Mouse (Mus musculus) stomach, embryonic 14.5 days (tissue): Measurements from ENCODE around the gene Tbx4. TPM values are rescaled to one million over a fixed set of nuclear protein-coding genes. Genes with fewer than 3 reads are reported as not detected.

Source experiments
- ATAC-seq: fragments of 200-750 bp; cut with Nextera tagmentation; 2 replicates; pipeline ENCODE4 v1.8.0; 2017; ENCODE audit warnings: low read depth, moderate TSS enrichment; ENCODE audit not compliant: insufficient number of reproducible peaks, insufficient read depth, low FRiP score
- H3K27ac ChIP-seq: fragments of 300-500 bp; sonication (generic); 2 replicates; pipeline ENCODE4 v1.5.1; 2014; ENCODE audit warnings: mild to moderate bottlenecking, low read length, moderate library complexity, mixed read lengths
- H3K27me3 ChIP-seq: fragments of 300-500 bp; sonication (generic); 2 replicates; pipeline ENCODE4 v1.6.1; 2014; ENCODE audit warnings: low read length, control low read depth, mixed read lengths; ENCODE audit not compliant: control insufficient read depth, insufficient read depth
- H3K36me3 ChIP-seq: fragments of 300-500 bp; sonication (generic); 2 replicates; pipeline ENCODE4 v1.6.1; 2014; ENCODE audit warnings: mild to moderate bottlenecking, control low read depth, low read length, moderate library complexity, mixed read lengths; ENCODE audit not compliant: control insufficient read depth, insufficient read depth
- H3K4me1 ChIP-seq: fragments of 300-500 bp; sonication (generic); 2 replicates; pipeline ENCODE4 v1.6.1; 2014; ENCODE audit warnings: low read length, control low read depth, mixed read lengths; ENCODE audit not compliant: control insufficient read depth, insufficient read depth
- H3K4me2 ChIP-seq: fragments of 300-500 bp; sonication (generic); replicated peaks from 2 replicates; pipeline ENCODE4 v1.6.1; 2014; ENCODE audit warnings: low read depth, low read length, control low read depth
- H3K4me3 ChIP-seq: fragments of 300-500 bp; sonication (generic); 2 replicates; pipeline ENCODE4 v1.5.1; 2014; ENCODE audit warnings: low read depth, low read length, control low read depth
- H3K9ac ChIP-seq: fragments of 300-500 bp; sonication (generic); replicated peaks from 2 replicates; pipeline ENCODE4 v1.6.1; 2014; ENCODE audit warnings: low read depth, mild to moderate bottlenecking, control low read depth, low read length, moderate library complexity, mixed read lengths
- H3K9me3 ChIP-seq: fragments of 300-500 bp; sonication (generic); 2 replicates; pipeline ENCODE4 v1.6.1; 2016; ENCODE audit warnings: low read depth, low read length, control low read depth; ENCODE audit not compliant: control insufficient read depth
- WGBS: fragments of 180-500 bp; shearing (Covaris S2); extraction: QIAGEN DNeasy Blood & Tissue Kit; methylation state at CpG from one replicate; pipeline ENCODE4 v1.1.7; 2014; 5-methylcytosine and 5-hydroxymethylcytosine counted together
- polyA plus RNA-seq: library from polyadenylated mRNA; unstranded; fragments of >200 nt; fragmentation: Nextera tagmentation; extraction: Ambion mirVana; gene quantifications from 2 replicates; pipeline ENCODE4 v1.2.1, GENCODE M21; 2014

Gene Tbx4
- polyA plus RNA-seq, 1 experiment from 2014 or later: not detected

DNA sequence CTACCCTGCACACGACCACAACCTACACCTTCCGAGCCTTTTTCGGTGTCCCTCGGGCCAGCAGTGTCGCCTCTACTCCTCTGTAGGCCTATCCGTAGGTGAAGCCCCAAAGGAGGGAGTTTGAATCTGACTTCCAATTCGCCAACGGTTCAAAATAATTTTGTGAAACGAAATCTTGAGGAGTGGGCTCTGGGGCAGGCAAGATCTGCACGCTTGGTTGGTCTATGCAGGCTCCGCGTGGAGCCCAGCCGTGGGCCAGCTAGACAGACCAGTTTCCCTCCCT lies 4.3 kb downstream of the Tbx4 start:
- ATAC-seq: no peak
- Histone ChIP-seq H3K27ac (no peak overlapping the region), H3K4me2 (no peak overlapping the region), H3K9me3 (no peaks in the 10 kb centered on the region), H3K36me3 (no peaks in the 10 kb centered on the region), H3K4me1 (peaks cover 10% of the 10 kb centered on the region), H3K9ac (no peak overlapping the region), H3K4me3 (no peak overlapping the region), H3K27me3 (peaks cover 56% of the 10 kb centered on the region)
- 5% methylated on average over 13 of the region's 13 CpGs for WGBS

DNA sequence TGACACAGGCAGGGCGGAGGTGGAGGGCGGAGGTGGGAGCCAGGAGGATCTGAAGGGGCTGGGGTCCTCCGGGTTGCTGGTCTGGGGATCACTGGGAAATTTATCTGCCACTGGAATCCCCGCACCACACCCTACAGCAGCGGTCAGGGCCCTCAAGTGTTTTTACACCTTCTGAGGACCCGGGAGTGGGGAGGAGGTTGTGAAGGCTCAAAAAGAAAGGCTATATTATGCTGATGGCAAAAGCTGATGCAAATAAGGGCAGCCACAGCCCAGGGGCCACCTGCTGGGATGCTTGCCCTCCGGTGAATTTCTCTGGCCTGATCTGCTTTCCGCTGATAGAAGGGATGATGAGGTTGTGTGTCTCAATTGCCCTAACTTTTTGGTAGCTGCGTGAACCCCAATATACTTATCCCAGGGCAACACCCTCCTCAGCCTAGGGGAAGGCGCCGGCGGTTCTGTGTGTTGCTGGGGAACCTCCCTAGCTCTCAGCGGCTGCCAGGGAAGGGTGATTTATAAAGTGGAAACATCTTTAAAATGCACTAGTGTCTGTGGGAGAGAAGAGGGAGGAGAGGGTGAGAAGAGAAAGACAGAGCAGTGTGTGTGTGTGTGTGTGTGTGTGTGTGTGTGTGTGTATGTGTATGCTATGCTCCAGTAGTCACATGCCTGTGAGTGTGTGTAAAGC lies 4.9 kb downstream of the Tbx4 start:
- no peaks in the 10 kb centered on the region for H3K36me3 ChIP-seq
- H3K9ac ChIP-seq: no peak overlapping the region
- no peak overlapping the region for H3K27ac ChIP-seq
- WGBS: 6% methylated on average over 13 of the region's 13 CpGs
- H3K27me3 ChIP-seq: peaks cover 56% of the 10 kb centered on the region
- H3K4me1 ChIP-seq: peaks cover 10% of the 10 kb centered on the region
- ATAC-seq: no peak
- no peaks in the 10 kb centered on the region for H3K9me3 ChIP-seq
- H3K4me2 ChIP-seq: no peak overlapping the region
- H3K4me3 ChIP-seq: no peak overlapping the region

DNA sequence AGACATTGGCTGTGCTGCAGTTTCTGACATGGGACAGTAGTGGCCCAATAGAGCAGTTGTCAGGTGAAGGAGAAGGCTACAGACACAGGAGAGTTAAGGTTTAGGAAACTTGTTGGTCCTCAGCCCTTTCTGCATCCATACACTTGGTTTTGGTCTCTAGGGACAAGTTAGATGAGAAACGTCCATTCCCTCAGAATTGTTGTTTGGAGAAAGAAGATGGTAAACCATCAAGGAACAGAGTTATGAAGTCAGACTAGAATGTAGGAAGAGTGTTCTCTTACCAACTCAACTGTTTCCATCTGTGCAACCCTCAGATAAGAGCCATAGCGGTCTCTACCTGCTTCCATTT lies 5.4 kb downstream of the Tbx4 start:
- Histone ChIP-seq H3K27me3 (peaks cover 56% of the 10 kb centered on the region), H3K36me3 (no peaks in the 10 kb centered on the region), H3K9me3 (no peaks in the 10 kb centered on the region), H3K27ac (no peak overlapping the region), H3K9ac (no peak overlapping the region), H3K4me2 (no peak overlapping the region), H3K4me1 (peaks cover 10% of the 10 kb centered on the region), H3K4me3 (no peak overlapping the region)
- 4% methylated on average over 2 of the region's 2 CpGs for WGBS
- ATAC-seq: no peak

DNA sequence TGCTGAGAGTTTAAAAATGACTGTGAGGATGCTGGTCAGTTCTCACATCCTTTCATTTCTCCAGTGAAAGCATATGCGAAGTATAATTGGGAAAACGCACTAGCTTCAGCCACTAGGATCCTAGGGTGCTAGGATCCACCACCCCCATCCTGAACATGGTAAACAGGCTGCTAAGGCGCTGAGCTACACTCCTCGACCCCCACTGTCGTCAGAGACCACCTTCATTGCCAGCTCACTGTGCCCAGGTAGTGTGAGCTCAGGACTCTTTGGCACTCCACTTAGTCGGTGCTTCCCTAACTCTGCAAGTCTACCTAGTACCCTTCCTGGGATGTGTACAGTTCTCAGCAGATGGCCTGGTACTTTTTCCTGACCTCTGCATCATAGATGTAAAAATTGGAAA lies 6.5 kb downstream of the Tbx4 start:
- H3K9ac ChIP-seq: no peak overlapping the region
- H3K27me3 ChIP-seq: peaks cover 63% of the 10 kb centered on the region
- peaks cover 10% of the 10 kb centered on the region for H3K4me1 ChIP-seq
- H3K27ac ChIP-seq: no peak overlapping the region
- H3K36me3 ChIP-seq: no peaks in the 10 kb centered on the region
- no peaks in the 10 kb centered on the region for H3K9me3 ChIP-seq
- ATAC-seq: no peak
- H3K4me3 ChIP-seq: no peak overlapping the region
- WGBS: 3% methylated on average over 6 of the region's 6 CpGs
- no peak overlapping the region for H3K4me2 ChIP-seq

DNA sequence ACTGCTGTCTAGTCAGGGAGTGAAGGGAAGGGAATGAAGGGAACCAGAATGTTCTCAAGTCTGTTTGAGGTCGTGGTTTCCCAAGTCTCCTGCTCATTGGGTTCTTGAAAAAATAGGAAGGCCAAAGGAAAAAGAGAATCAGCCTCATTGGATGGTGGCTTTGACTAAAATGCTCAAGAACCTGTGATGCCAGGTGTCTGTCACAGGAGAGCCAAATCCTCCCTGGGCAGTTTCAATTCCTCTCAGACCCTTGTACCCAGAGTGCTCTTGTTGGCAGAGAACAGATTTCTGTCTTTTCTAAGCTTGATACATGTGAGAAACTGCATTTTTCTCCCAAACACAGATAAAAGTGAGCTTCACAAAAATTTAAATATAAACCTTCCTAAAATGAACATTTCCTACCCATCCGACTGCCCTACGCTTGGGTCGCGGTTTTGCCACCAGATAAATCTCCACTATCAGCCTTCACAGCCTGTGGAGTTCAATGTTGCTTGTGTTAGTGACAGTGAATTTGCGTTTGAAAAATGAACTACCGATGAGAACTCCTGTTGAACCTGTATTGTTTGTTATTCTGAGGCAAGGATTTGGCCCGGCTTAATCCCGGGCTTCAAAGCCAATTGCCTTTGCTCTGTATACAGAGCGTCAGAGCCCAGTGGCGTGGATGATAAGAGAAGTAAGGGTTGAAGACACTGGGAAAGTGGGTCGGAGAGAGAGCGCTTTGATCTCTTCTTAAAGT lies 7.3 kb downstream of the Tbx4 start:
- H3K4me3 ChIP-seq: no peak overlapping the region
- 3% methylated on average over 13 of the region's 13 CpGs for WGBS
- no peak overlapping the region for H3K4me2 ChIP-seq
- H3K36me3 ChIP-seq: no peaks in the 10 kb centered on the region
- peaks cover 66% of the 10 kb centered on the region for H3K27me3 ChIP-seq
- peaks cover 5% of the 10 kb centered on the region; the same call in 1 of the 2 replicates for H3K4me1 ChIP-seq
- ATAC-seq: no peak
- H3K27ac ChIP-seq: no peak overlapping the region
- no peak overlapping the region for H3K9ac ChIP-seq
- H3K9me3 ChIP-seq: no peaks in the 10 kb centered on the region

DNA sequence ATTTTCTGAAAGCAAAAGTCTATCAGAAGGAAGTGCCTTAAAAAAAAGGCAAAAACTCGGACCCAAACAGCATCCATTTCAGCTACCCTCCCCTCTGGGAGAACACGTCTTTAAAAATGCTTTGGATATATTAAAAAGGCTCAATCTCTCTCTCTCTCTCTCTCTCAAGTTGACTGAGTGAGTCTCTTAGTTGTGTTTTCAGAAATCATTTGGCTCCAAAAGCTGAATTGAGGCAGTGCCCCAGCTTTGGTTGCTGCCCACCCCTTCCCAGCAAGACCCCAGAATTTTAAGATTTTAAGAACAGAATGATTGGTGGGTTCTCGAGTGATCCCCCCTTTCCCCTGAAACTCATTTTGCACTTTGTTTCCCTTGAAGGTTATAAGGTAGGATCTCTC lies 7.9 kb downstream of the Tbx4 start:
- peaks cover 63% of the 10 kb centered on the region for H3K27me3 ChIP-seq
- no peak overlapping the region for H3K4me2 ChIP-seq
- no peak overlapping the region for H3K27ac ChIP-seq
- no peaks in the 10 kb centered on the region for H3K9me3 ChIP-seq
- H3K4me1 ChIP-seq: peaks cover 2% of the 10 kb centered on the region; the same call in 1 of the 2 replicates
- no peak for ATAC-seq
- no peak overlapping the region for H3K4me3 ChIP-seq
- H3K9ac ChIP-seq: no peak overlapping the region
- WGBS: 8% methylated on average over 3 of the region's 3 CpGs
- H3K36me3 ChIP-seq: no peaks in the 10 kb centered on the region

DNA sequence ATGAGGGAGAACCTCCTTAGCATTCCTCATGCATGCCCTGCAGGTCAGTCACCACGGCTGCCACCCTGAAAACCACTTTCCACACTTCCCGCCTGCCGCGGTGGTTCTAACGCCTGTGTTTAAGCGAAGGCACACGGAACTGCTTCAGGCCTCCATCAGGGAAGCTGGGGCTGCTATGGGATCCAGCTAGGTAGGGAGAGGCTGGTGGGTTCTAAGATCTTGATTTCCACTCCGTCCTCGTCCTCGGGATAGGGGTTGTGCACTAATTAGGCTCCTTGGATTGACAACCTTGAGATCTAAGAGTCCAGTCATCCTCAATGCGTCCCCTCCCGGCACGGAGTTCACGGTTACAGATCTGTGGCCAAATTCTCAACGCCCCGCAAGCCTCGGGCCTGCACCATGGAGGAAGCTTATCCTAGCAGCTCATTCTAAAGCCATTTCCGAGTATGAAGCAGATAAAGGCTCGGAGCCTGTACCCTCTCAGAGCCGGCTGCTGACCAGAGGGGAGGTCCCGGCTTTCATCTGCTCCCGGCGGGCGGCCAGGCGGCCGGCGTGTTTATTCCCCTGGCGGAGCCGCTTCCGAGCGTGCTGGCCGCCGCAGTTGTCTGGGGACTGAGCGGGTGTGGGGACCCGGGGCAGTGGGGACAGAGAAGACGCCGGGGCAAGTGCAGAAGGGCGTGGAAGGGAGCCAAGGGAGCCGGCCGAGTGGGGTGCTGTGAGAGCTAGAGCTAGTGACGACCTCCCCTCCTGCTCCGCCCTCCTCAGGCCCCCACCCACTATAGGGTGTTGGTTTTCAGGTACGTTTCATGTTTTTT lies 8.7 kb downstream of the Tbx4 start:
- WGBS: 2% methylated on average over 43 of the region's 43 CpGs

DNA sequence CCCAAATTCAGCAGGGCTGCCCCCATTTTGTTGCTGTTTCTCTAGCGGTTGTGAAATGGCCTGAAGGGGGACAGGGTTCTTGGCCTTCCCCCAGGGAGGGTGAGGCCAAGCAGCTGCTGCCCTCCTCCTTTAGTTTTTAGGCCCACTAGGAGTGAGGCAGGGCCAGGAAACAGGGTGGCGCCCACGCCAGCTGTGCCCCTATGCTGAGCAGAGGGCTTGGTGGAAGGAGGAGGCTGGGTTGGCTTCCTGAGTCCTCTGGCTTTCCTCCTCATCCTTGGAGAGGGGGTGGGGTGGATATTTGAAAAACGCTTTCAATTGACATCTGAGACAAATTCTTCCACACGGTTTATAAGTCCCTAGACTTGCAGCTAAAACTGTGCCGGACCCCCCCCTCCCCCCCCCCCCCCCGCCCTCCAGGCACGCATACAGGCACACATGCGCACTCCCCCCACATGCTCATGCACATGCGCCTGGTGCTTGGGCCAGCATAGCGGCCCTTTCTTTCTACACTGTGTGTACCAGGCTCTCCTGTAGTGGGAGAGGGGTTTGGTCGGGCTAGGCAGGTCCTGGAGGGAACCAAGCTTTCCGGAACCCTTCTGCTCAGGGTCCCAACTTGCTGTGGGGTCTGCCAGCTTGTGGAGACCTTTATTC lies 10.2 kb downstream of the Tbx4 start:
- peaks cover 61% of the 10 kb centered on the region for H3K27me3 ChIP-seq
- no peak overlapping the region for H3K4me2 ChIP-seq
- no peak overlapping the region for H3K27ac ChIP-seq
- H3K9me3 ChIP-seq: no peaks in the 10 kb centered on the region
- no peaks in the 10 kb centered on the region for H3K36me3 ChIP-seq
- H3K4me3 ChIP-seq: no peak overlapping the region
- H3K9ac ChIP-seq: no peak overlapping the region
- ATAC-seq: 0 out of 2 replicates have a peak, but pooled peaks have one; percentile 43
- WGBS: 38% methylated on average over 11 of the region's 13 CpGs
- H3K4me1 ChIP-seq: no peaks in the 10 kb centered on the region

More for the DNA sequence above, 8.7 kb downstream of the Tbx4 start:
- H3K4me2 ChIP-seq: peak overlapping the region; percentile 41
- H3K9ac ChIP-seq: no peak overlapping the region
- no peaks in the 10 kb centered on the region; the same call in 1 of the 2 replicates for H3K4me1 ChIP-seq
- H3K27ac ChIP-seq: no peak overlapping the region
- no peaks in the 10 kb centered on the region for H3K36me3 ChIP-seq
- H3K4me3 ChIP-seq: peak overlapping the region; percentile 19
- ATAC-seq: 0 out of 2 replicates have a peak, but pooled peaks have one; percentile 54
- H3K27me3 ChIP-seq: peaks cover 60% of the 10 kb centered on the region
- no peaks in the 10 kb centered on the region for H3K9me3 ChIP-seq
